Mouse (Mus musculus): ENCODE measurements around the gene 4430402I18Rik.

GRCm38 (mm10) chr19:28946782-28947181 lies 20.8 kb downstream of the 4430402I18Rik start:
- TF ChIP-seq CTCF (conservative IDR thresholded peaks at IDR 0.05; ENCODE audit: insufficient read depth, insufficient read length, low read depth, low read length) (no peak), POLR2A (IDR thresholded peaks at IDR 0.05; ENCODE audit: low read depth, low read length) (no peak)
